Mouse (Mus musculus): ENCODE measurements around the gene Zfhx3. TPM values are rescaled to one million over a fixed set of nuclear protein-coding genes. Genes with fewer than 3 reads are reported as not detected.

Gene Zfhx3
- polyA plus RNA-seq, 1 experiment from 2014 or later: 68.4 TPM

DNA sequence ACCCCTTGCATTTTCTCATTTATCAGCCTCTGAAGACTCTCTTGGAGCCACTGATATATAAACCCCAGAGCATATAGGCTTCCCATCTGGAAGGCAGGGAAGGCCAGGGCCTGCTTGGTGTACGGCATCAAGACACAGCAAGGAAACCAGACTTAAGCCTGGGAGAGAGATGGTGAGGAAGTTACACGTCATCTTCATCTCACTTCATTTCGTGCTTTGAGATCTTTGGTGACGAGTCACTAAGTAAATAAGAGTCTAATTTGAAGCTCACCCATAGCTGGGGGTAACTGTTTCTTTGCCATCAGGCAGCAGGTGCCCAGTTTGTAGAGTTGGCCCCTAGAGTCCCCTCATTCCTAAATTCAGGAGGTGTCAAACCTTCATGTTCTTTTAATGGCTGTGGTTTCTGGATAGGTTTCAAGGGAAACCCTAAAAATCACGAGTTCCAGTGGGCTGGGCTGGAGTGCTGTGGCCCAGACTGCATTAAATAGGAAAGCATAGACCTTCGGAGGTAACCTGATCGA lies 773.9 kb downstream of the Zfhx3 start:
- WGBS: 34% methylated on average over 7 of the region's 7 CpGs
- DNase-seq (no peak), ATAC-seq (ENCODE audit: low FRiP score, low TSS enrichment) (no peak)
- Histone ChIP-seq H3K9ac (replicated peaks; ENCODE audit: low read length) (peak overlapping the region; percentile 100), H3K4me1 (ENCODE audit: control insufficient read depth, insufficient read depth, low read length) (peaks cover 76% of the 10 kb centered on the region), H3K4me2 (ENCODE audit: low read length) (peak overlapping the region; percentile 97), H3K27ac (replicated peaks; ENCODE audit: low read depth, low read length) (peak overlapping the region; percentile 100), H3K4me3 (replicated peaks; ENCODE audit: low read depth, low read length) (peak overlapping the region; percentile 68), H3K9me3 (ENCODE audit: control insufficient read depth, low read length) (no peaks in the 10 kb centered on the region), H3K36me3 (ENCODE audit: control insufficient read depth, insufficient read depth, low read length) (no peaks in the 10 kb centered on the region), H3K27me3 (ENCODE audit: control insufficient read depth, insufficient read depth, low read length) (no peaks in the 10 kb centered on the region)

- Histone ChIP-seq H3K4me3 (replicated peaks; ENCODE audit: low read depth, low read length) (peak overlapping the region; percentile 68), H3K4me2 (ENCODE audit: low read length) (peak overlapping the region; percentile 97), H3K36me3 (ENCODE audit: control insufficient read depth, insufficient read depth, low read length) (no peaks in the 10 kb centered on the region), H3K9me3 (ENCODE audit: control insufficient read depth, low read length) (no peaks in the 10 kb centered on the region), H3K27me3 (ENCODE audit: control insufficient read depth, insufficient read depth, low read length) (no peaks in the 10 kb centered on the region), H3K9ac (replicated peaks; ENCODE audit: low read length) (peak overlapping the region; percentile 100), H3K4me1 (ENCODE audit: control insufficient read depth, insufficient read depth, low read length) (peaks cover 65% of the 10 kb centered on the region), H3K27ac (replicated peaks; ENCODE audit: low read depth, low read length) (peak overlapping the region; percentile 100; the same call in 1 of the 2 replicates)
- DNase-seq (no peak), ATAC-seq (ENCODE audit: low FRiP score, low TSS enrichment) (no peak)
- WGBS: 21% methylated on average over 8 of the region's 8 CpGs
Observed at GRCm38 (mm10) chr8:108717545-108717944, 775.1 kb downstream of the Zfhx3 start.

DNA sequence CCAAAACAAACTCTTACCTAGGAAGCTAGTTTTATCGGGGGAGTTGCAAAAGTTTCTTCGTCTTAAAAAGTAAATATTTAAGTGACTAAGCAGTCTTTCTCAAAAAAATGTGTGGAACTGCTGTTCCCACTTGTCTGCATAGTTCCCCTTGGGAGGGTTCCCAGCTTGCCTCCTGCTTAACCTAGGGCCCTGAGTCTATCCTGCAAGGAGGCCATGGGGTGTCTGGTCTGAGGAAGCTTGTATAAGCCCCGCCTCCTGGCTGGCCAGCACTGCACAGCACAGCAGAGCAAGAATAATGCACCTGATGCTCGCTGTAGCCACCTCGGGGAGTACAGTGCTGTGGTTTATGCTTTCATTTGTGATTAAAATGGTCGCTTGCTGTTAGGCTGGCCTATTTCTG lies 775.6 kb downstream of the Zfhx3 start:
- H3K4me2 ChIP-seq (ENCODE audit: low read length): peak overlapping the region; percentile 97
- no peak for ATAC-seq (ENCODE audit: low FRiP score, low TSS enrichment)
- H3K9me3 ChIP-seq (ENCODE audit: control insufficient read depth, low read length): no peaks in the 10 kb centered on the region
- H3K27me3 ChIP-seq (ENCODE audit: control insufficient read depth, insufficient read depth, low read length): no peaks in the 10 kb centered on the region
- peak overlapping the region; percentile 100 for H3K9ac ChIP-seq (replicated peaks; ENCODE audit: low read length)
- H3K4me1 ChIP-seq (ENCODE audit: control insufficient read depth, insufficient read depth, low read length): peaks cover 65% of the 10 kb centered on the region
- DNase-seq: peak; percentile 60
- no peaks in the 10 kb centered on the region for H3K36me3 ChIP-seq (ENCODE audit: control insufficient read depth, insufficient read depth, low read length)
- peak overlapping the region; percentile 100 for H3K27ac ChIP-seq (replicated peaks; ENCODE audit: low read depth, low read length)
- 30% methylated on average over 6 of the region's 6 CpGs for WGBS
- H3K4me3 ChIP-seq (replicated peaks; ENCODE audit: low read depth, low read length): peak overlapping the region; percentile 68

- no peaks in the 10 kb centered on the region for H3K36me3 ChIP-seq (ENCODE audit: control insufficient read depth, insufficient read depth, low read length)
- H3K9me3 ChIP-seq (ENCODE audit: control insufficient read depth, low read length): no peaks in the 10 kb centered on the region
- no peak overlapping the region for H3K9ac ChIP-seq (replicated peaks; ENCODE audit: low read length)
- peaks cover 79% of the 10 kb centered on the region for H3K4me1 ChIP-seq (ENCODE audit: control insufficient read depth, insufficient read depth, low read length)
- H3K4me2 ChIP-seq (ENCODE audit: low read length): peak overlapping the region; percentile 97
- no peak for ATAC-seq (ENCODE audit: low FRiP score, low TSS enrichment)
- 51% methylated on average over 4 of the region's 4 CpGs for WGBS
- no peak overlapping the region for H3K4me3 ChIP-seq (replicated peaks; ENCODE audit: low read depth, low read length)
- DNase-seq: no peak
- no peaks in the 10 kb centered on the region for H3K27me3 ChIP-seq (ENCODE audit: control insufficient read depth, insufficient read depth, low read length)
- 0 out of 2 replicates have a peak overlapping the region, but pooled peaks have one; percentile 37 for H3K27ac ChIP-seq (replicated peaks; ENCODE audit: low read depth, low read length)
Observed at GRCm38 (mm10) chr8:108720840-108721239, 778.4 kb downstream of the Zfhx3 start.

DNA sequence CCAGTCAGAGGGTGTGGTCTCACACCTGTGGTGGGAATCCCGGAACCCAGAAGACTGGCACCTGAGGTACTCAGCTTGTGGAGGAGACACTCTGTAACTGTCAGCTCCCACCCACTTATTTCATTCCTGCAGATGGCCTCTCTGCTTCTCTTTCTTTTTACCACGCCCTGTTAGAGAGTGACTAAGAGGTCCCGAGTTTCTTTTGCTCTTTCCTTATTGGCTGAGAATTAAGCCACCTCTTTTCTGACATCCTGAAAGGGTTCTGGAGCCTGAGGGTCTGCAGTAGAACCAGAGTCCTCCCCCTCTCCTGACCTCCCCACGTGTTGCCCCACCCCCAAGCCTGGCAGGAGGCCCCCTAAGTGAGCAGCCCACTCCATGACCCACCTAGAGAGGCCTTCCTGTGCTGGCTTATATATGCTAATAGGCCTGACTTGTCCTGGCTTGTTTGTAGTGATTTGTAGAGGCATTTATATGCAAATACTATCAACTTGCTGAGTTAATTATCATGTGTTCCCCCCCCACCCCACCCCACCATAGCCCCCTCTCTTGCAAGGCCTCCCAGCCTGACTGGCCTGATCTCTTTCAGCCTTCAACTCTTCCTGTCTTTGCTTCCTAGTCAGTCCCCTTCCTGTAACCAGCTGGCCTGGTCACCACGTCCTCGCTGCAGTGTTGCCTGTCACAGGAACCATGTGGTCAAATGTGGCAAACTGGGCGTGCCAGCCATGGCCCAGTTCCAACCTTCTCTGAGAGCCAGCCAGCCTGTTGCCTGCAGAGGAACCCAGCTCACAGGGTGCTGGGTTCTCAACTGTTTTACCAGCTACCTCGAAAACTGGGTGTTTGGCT lies 780.4 kb downstream of the Zfhx3 start:
- no peaks in the 10 kb centered on the region for H3K9me3 ChIP-seq (ENCODE audit: control insufficient read depth, low read length)
- WGBS: 10% methylated on average over 8 of the region's 8 CpGs
- no peaks in the 10 kb centered on the region for H3K36me3 ChIP-seq (ENCODE audit: control insufficient read depth, insufficient read depth, low read length)
- peak; percentile 46; the same call in 1 of the 2 replicates for ATAC-seq (ENCODE audit: low FRiP score, low TSS enrichment)
- H3K4me2 ChIP-seq (ENCODE audit: low read length): peak overlapping the region; percentile 26
- peak; percentile 63 for DNase-seq
- H3K27ac ChIP-seq (replicated peaks; ENCODE audit: low read depth, low read length): 0 out of 2 replicates have a peak overlapping the region, but pooled peaks have one; percentile 20
- H3K27me3 ChIP-seq (ENCODE audit: control insufficient read depth, insufficient read depth, low read length): no peaks in the 10 kb centered on the region
- no peak overlapping the region for H3K4me3 ChIP-seq (replicated peaks; ENCODE audit: low read depth, low read length)
- H3K9ac ChIP-seq (replicated peaks; ENCODE audit: low read length): no peak overlapping the region
- H3K4me1 ChIP-seq (ENCODE audit: control insufficient read depth, insufficient read depth, low read length): peaks cover 80% of the 10 kb centered on the region

DNA sequence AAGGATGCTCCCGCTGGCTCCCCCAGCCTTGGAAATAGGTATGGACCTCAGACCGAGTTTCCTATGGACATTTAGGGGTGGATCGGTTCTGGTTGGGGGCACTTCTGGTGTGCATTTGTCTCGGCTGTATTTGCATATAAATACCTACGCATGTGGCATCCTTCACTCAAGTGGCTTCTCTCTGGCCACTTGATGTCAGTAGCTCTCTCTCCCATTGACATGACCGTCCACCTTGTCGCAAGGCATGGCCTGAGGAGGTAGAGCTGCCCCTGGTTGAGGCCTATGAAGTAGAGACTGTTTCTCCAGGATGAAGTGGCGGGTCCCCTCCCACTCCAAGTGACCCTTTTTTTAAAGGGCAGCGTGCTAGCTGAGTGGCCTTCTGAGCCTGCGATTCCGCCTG lies 781.2 kb downstream of the Zfhx3 start:
- Histone ChIP-seq H3K4me3 (replicated peaks; ENCODE audit: low read depth, low read length) (no peak overlapping the region), H3K9me3 (ENCODE audit: control insufficient read depth, low read length) (no peaks in the 10 kb centered on the region), H3K36me3 (ENCODE audit: control insufficient read depth, insufficient read depth, low read length) (no peaks in the 10 kb centered on the region), H3K27me3 (ENCODE audit: control insufficient read depth, insufficient read depth, low read length) (no peaks in the 10 kb centered on the region), H3K4me2 (ENCODE audit: low read length) (peak overlapping the region; percentile 26), H3K27ac (replicated peaks; ENCODE audit: low read depth, low read length) (no peak overlapping the region), H3K4me1 (ENCODE audit: control insufficient read depth, insufficient read depth, low read length) (peaks cover 80% of the 10 kb centered on the region), H3K9ac (replicated peaks; ENCODE audit: low read length) (no peak overlapping the region)
- WGBS: 20% methylated on average over 11 of the region's 11 CpGs
- no peak for ATAC-seq (ENCODE audit: low FRiP score, low TSS enrichment)
- no peak for DNase-seq

DNA sequence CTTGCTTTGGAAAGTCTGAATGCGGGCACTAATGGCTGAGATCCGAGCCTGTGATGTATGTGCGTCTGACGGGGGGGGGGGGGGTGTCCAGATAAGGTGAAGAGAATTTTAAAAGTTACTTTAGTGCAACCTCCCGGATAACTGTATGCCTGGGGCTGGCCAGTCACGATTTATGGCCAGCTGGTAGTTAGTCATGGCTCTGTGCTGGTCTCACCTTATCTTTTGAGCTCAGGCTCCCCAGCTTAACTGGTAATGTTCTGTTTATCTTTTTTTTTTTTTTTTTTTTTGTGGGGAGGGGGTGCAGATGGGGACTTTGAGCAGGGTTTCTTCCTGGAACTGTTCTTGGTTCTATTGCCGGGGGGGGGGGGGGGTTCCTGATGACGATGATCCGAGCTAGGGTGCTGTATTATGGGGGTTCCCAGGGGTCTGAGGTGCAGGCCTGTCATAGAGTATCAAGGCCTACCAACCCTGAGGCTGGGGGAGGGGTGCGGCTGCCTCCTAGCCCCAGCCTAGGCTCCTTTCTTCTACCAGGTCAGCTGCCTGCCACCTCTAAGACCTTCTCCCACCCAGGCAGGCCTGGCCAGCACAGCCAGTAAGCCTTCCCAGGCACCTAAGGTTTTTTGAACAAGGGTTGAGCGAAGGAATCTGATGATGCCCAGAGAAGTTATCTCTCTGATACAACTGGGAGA lies 782.5 kb downstream of the Zfhx3 start:
- H3K36me3 ChIP-seq (ENCODE audit: control insufficient read depth, insufficient read depth, low read length): no peaks in the 10 kb centered on the region
- H3K4me2 ChIP-seq (ENCODE audit: low read length): peak overlapping the region; percentile 27
- ATAC-seq (ENCODE audit: low FRiP score, low TSS enrichment): no peak
- no peak overlapping the region for H3K27ac ChIP-seq (replicated peaks; ENCODE audit: low read depth, low read length)
- H3K9ac ChIP-seq (replicated peaks; ENCODE audit: low read length): no peak overlapping the region
- 31% methylated on average over 11 of the region's 11 CpGs for WGBS
- H3K4me1 ChIP-seq (ENCODE audit: control insufficient read depth, insufficient read depth, low read length): peaks cover 82% of the 10 kb centered on the region
- no peaks in the 10 kb centered on the region for H3K9me3 ChIP-seq (ENCODE audit: control insufficient read depth, low read length)
- DNase-seq: no peak
- H3K4me3 ChIP-seq (replicated peaks; ENCODE audit: low read depth, low read length): no peak overlapping the region
- H3K27me3 ChIP-seq (ENCODE audit: control insufficient read depth, insufficient read depth, low read length): no peaks in the 10 kb centered on the region

DNA sequence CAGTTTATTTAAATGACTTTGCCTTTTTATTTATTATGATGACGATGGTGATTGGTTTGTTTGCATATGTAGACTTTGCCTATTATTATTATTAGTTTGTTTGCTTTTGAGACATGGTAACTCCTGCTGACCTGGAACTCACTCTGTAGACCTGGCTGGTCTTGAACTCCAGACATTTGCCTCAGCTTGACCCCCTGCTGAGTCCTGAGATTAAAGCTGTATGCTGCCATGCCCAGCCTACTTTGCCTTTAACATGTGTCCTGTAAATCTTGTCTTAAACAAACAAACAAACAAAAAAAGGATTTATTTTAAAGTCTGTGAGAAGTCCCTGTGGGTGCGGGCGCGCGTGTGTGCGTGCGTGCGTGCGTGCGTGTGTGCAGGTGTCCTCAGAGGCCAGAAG lies 783.2 kb downstream of the Zfhx3 start:
- no peak for ATAC-seq (ENCODE audit: low FRiP score, low TSS enrichment)
- Histone ChIP-seq H3K9ac (replicated peaks; ENCODE audit: low read length) (no peak overlapping the region), H3K36me3 (ENCODE audit: control insufficient read depth, insufficient read depth, low read length) (no peaks in the 10 kb centered on the region), H3K9me3 (ENCODE audit: control insufficient read depth, low read length) (no peaks in the 10 kb centered on the region), H3K27ac (replicated peaks; ENCODE audit: low read depth, low read length) (no peak overlapping the region), H3K27me3 (ENCODE audit: control insufficient read depth, insufficient read depth, low read length) (no peaks in the 10 kb centered on the region), H3K4me2 (ENCODE audit: low read length) (peak overlapping the region; percentile 27; the same call in 1 of the 2 replicates), H3K4me1 (ENCODE audit: control insufficient read depth, insufficient read depth, low read length) (peaks cover 82% of the 10 kb centered on the region), H3K4me3 (replicated peaks; ENCODE audit: low read depth, low read length) (no peak overlapping the region)
- 48% methylated on average over 10 of the region's 10 CpGs for WGBS
- DNase-seq: no peak
